Mouse (Mus musculus) thymus, postnatal 14 days (tissue): ENCODE measurements around the gene Nodal.

ENCODE experiments used
- DNase-seq: peaks from one replicate; pipeline ENCODE4 v3.0.0; 2021

Gene Nodal

GRCm38 (mm10) chr10:61399156-61399734, 18.5 kb upstream of the Nodal start:
- DNase-seq = peak; percentile 64

- DNase-seq = no peak
Observed at GRCm38 (mm10) chr10:61400407-61400806, 17.4 kb upstream of the Nodal start.

- no peak for DNase-seq
Observed at GRCm38 (mm10) chr10:61402480-61402879, 15.3 kb upstream of the Nodal start.

GRCm38 (mm10) chr10:61402911-61403310, 14.9 kb upstream of the Nodal start:
- DNase-seq = no peak

DNA sequence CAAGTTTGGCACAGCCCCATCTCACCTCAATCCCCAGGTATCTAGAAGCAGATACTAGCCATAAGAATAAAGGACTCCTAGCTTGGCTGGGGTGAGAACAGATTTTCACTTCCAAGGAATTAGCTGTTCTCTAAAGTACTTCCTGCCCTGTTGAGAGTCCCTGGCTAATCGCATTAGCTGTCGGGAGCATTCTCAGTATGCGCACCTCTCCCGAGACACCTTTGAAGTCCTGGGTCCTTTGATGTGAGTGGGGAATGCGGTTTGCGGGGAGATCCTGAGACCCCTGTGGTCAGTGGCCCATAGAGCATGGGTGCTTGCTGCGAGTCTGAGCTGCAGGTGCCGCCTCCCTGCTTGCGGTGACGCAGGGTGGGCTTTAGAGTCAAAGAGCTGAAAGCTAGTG, 11.8 kb upstream of the Nodal start:
- no peak for DNase-seq

DNA sequence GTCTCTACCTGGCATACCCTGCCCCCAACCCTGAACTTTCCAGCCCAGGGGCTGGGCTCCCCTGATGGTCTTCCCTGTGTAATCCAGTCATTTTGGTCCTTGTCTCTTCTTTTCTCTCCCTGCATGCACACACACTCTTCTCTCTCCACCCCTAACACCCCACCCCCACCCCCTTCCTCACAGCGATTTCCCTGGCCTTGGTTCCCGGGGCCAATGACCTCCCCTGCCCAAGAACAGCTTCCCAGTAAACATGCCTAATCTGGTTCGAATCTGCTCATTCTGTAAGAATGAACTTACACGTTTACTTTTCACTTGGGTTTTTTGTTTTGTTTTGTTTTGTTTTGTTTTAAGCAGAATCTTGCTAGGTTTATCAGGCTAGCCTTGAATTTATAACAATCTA, 8.0 kb upstream of the Nodal start:
- DNase-seq = no peak

GRCm38 (mm10) chr10:61410193-61410592, 7.6 kb upstream of the Nodal start:
- DNase-seq = no peak

DNA sequence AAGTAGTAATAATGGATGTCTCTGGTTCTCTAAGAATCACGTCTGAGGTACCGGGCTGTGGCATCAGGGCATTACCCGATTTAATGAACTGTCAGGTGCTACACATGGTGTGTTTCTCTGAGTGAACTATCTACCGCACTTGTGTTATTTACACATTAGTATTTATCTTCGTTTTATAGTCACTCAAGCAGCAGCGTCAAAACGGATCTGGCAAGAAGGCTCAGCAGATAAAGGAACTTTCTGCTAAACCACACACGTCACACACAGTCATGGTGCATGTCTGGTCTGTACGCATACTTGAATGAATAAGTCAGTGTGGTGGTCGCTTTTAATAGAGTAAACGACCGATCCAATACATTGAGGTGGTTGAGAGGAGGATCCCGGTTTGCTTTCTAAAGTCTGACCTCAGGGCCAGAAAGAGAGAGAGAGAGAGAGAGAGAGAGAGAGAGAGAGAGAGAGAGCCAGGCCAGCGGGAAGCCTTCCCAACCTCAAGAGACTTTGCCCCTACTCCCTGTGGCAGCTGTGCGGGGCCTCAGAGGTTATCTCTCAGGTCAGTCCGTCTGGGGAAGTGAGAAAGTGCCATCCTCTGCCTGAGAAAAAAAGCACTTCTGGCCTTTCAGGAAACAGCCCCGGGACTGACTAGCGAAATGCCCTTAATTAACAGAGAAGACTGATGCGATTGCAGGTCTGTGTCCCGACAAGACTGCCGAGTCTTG, 4.7 kb upstream of the Nodal start:
- no peak for DNase-seq

DNA sequence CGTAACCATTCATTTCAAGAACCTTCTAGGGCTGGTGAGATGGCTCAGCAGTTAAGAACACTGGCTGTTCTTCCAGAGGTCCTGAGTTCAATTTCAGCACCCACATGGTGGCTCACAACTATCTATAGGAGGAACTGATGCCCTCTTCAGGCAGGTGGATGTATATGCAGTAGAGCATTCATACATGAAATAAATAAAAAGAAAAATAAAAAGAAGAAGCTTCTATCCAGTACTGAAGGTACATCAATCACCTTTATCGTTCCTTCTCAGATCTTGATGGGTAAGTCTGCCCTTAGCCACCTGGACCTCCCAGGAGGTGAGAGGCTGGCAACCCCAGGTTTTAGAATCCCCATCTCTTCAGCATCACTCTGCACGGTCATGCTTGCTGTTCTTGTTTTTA, 2.5 kb upstream of the Nodal start:
- DNase-seq = no peak

GRCm38 (mm10) chr10:61415890-61416289, 1.9 kb upstream of the Nodal start:
- DNase-seq = no peak

GRCm38 (mm10) chr10:61416561-61416960, 1.2 kb upstream of the Nodal start:
- no peak for DNase-seq

GRCm38 (mm10) chr10:61417046-61417445, 726 bp upstream of the Nodal start:
- no peak for DNase-seq

- no peak for DNase-seq
Observed at GRCm38 (mm10) chr10:61418131-61418900, 544 bp downstream of the Nodal start.

GRCm38 (mm10) chr10:61419146-61419545, 1.4 kb downstream of the Nodal start:
- no peak for DNase-seq

GRCm38 (mm10) chr10:61420011-61420410, 2.2 kb downstream of the Nodal start:
- DNase-seq = no peak

DNA sequence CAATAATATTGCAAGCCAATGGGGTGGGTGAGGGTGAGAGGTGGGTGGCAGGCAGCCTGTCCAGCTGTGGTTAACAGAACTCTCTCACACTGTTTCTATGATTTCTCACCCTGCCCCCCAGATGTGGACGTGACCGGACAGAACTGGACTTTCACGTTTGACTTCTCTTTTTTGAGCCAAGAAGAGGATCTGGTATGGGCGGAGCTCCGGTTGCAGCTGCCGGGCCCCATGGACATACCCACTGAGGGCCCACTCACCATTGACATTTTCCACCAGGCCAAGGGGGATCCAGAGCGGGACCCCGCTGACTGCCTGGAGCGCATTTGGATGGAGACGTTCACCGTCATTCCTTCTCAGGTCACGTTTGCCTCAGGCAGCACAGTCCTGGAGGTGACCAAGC, 5.1 kb downstream of the Nodal start:
- no peak for DNase-seq

DNA sequence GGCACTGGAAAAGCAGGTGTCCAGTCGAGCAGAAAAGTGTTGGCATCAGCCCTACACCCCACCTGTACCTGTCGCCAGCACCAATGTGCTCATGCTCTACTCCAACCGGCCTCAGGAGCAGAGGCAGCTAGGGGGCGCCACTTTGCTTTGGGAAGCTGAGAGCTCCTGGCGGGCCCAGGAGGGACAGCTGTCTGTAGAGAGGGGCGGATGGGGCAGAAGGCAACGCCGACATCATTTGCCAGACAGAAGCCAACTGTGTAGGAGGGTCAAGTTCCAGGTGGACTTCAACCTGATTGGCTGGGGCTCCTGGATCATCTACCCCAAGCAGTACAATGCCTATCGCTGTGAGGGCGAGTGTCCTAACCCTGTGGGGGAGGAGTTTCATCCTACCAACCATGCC, 5.5 kb downstream of the Nodal start:
- DNase-seq = peak; percentile 59

DNA sequence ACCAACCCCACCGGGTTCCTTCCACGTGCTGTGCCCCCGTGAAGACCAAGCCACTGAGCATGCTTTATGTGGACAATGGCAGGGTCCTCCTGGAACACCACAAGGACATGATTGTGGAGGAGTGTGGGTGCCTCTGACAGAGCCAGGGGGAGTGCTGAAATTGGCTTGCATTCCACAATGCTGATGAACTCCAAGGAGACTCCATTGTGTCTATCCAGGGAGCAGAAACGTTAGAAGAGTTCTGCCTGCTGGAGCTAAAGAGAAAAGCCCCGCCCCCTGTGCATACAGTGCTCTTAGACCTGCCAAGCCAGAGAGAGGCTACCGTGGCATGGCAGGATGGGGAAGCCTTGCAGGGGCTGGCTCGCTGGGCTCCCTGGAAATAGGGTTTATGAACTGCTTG, 6.7 kb downstream of the Nodal start:
- DNase-seq = no peak

DNA sequence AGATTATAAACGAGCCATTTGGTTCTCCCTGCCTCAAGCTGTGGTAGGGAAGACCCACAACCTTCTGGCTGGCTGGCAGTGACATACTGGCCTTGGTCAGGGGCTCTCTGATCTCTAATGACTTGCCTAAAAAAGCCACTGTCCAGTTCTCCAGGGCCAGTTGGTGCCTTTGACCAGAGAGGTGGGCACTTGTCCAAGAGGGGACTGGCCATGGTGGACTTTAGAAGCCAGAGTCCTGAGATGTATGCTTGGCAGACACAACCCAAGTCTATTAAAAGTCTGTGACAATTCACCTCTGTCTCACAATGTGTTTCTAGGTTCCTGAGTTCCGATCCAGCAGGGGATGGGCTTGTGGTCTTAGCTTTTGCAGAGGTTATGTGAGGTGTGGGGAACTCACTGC, 7.3 kb downstream of the Nodal start:
- DNase-seq = no peak

GRCm38 (mm10) chr10:61426251-61426757, 8.5 kb downstream of the Nodal start:
- no peak for DNase-seq

- DNase-seq = no peak
Observed at GRCm38 (mm10) chr10:61427951-61428350, 10.2 kb downstream of the Nodal start.

GRCm38 (mm10) chr10:61428416-61428815, 10.6 kb downstream of the Nodal start:
- DNase-seq = no peak

DNA sequence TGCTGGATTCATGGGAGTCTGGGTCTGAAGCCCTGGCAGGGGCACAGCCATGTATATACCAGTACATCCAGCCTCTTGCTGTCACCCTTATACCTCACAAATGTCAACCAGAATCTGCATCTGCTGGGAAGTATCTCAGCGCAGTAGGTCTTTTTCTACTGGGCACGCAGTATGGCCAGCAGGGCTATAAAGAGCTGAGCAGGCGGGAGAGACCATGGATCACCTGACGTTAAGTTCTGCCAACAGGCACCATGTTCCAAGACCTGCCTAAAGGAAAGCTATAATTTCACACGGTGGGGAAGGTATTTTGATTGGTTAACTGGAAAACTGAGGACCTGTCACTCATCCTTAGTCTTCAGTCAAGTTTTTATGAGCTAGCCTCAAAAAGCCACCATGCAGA, 11.3 kb downstream of the Nodal start:
- DNase-seq = no peak

DNA sequence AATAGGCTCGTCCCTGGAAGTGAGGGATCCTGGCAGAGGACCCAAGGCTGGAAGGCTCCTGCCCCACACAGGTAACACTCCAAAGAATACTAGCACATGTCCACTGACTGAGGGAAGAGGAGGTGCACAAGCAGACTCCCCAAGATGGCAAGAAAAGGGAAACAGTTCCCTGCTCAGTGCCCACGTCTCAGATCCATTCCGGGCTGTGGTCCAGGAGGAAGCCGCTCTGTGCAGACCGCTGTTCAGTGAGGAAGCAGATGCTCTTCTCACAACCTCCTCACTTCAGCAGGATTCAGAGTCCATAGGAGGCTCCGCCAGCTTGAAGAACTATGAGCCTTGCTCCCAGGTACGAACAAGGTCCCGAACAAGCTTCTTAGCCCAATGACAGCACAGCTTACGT, 13.6 kb downstream of the Nodal start:
- DNase-seq = no peak
